In the genomic region with DNA sequence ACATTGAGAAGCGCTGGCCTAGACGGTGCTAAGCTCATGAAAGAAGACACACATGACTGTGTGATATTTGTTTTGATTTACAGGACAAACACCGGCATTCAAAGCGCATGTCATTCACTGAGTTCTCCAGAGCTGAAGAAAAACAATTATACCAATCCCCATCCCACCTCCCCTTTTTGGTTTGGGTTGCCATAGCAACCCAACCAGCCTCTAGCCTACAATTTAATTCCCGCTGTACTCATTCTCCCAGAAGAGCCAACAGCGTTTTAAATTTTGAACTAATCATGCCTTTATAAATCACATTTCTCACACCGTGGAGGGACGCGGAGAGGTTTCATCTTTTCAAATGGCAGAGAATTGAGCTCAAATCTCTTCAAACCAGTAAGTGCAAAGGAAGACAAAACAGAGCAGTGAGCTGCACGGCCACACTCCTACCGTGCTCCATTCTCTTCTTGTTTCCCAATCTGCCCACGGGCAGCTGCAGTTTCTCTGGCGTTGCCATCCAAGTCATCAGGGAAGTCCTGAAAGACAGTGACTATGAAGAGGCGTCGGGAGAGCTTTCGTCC, we compare ENCODE assay signal across 10 mouse cellular contexts. TPM values are rescaled to one million over a fixed set of nuclear protein-coding genes. Genes with fewer than 3 reads are reported as not detected.
DNase-seq lines count a peak whose midpoint lies in the region; ATAC-seq lines count a peak whose summit lies in the region.
"Had no signal": no experiment of that assay in that cellular context is flagged by ENCODE, and none has a peak within 500 bp of the region (broad histone marks: within the 10 kb centered on the region; RNA-seq: fewer than 3 reads in every experiment).

No protein-coding gene starts in this region.

- no peaks in the 10 kb centered on the region for H3K36me3 ChIP-seq in forebrain, embryonic 12.5 days (replicated peaks)
- H3K36me3 ChIP-seq in neural tube, embryonic 13.5 days, result no peaks in the 10 kb centered on the region
- no peaks in the 10 kb centered on the region for H3K36me3 ChIP-seq in kidney, embryonic 14.5 days (ENCODE audit: control insufficient read depth, insufficient read depth, low read length)
- H3K36me3 ChIP-seq: G1E had no signal

- peak overlapping the region; percentile 29 for H3K4me3 ChIP-seq in forebrain, embryonic 12.5 days (replicated peaks)
- H3K4me3 ChIP-seq in neural tube, embryonic 13.5 days, result peak overlapping the region; percentile 18
- H3K4me3 ChIP-seq in kidney, embryonic 14.5 days (ENCODE audit: low read length), result no peak overlapping the region

- peak overlapping the region; percentile 41; the same call in 1 of the 2 replicates for H3K9ac ChIP-seq in forebrain, embryonic 12.5 days
- peak overlapping the region; percentile 13 for H3K9ac ChIP-seq in neural tube, embryonic 13.5 days
- no peak overlapping the region for H3K9ac ChIP-seq in kidney, embryonic 14.5 days (ENCODE audit: low read depth, low read length)

- 8% methylated on average over 16 of the region's 16 CpGs for WGBS in forebrain, embryonic 12.5 days
- WGBS in neural tube, embryonic 13.5 days, result 22% methylated on average over 16 of the region's 16 CpGs
- WGBS in kidney, embryonic 14.5 days, result 76% methylated on average over 16 of the region's 16 CpGs

- no peaks in the 10 kb centered on the region for H3K27me3 ChIP-seq in forebrain, embryonic 12.5 days
- no peaks in the 10 kb centered on the region for H3K27me3 ChIP-seq in neural tube, embryonic 13.5 days
- no peaks in the 10 kb centered on the region for H3K27me3 ChIP-seq in kidney, embryonic 14.5 days (ENCODE audit: control insufficient read depth, insufficient read depth, low read length)

- DNase-seq in brain, embryonic 18.5 days (ENCODE audit: low read depth, low spot score), result peak; percentile 74
- peak; percentile 26 for DNase-seq in layer of hippocampus, adult 9-10 months (ENCODE audit: low spot score)
- DNase-seq in heart, postnatal 36 days, result no peak
- no peak for DNase-seq in cerebellum, adult 11 months
- DNase-seq: cerebellum, postnatal 25 days had no signal

- H3K27ac ChIP-seq in forebrain, embryonic 12.5 days, result peak overlapping the region; percentile 80
- H3K27ac ChIP-seq in neural tube, embryonic 13.5 days (replicated peaks), result peak overlapping the region; percentile 84
- H3K27ac ChIP-seq in kidney, embryonic 14.5 days (ENCODE audit: low read depth, low read length), result no peak overlapping the region

- H3K4me1 ChIP-seq in forebrain, embryonic 12.5 days, result peaks cover 19% of the 10 kb centered on the region
- H3K4me1 ChIP-seq in neural tube, embryonic 13.5 days (replicated peaks), result peaks cover 15% of the 10 kb centered on the region
- H3K4me1 ChIP-seq in kidney, embryonic 14.5 days (ENCODE audit: control insufficient read depth, insufficient read depth, low read length), result no peaks in the 10 kb centered on the region

- ATAC-seq in forebrain, embryonic 12.5 days (ENCODE audit: low FRiP score), result peak; percentile 86
- ATAC-seq in neural tube, embryonic 13.5 days (ENCODE audit: low read depth), result peak; percentile 77
- ATAC-seq in kidney, embryonic 14.5 days (ENCODE audit: low FRiP score, low TSS enrichment), result no peak
- ATAC-seq in CD4-positive, CD25-positive, alpha-beta regulatory T cell, adult 4 months, result no peak

- H3K9me3 ChIP-seq in forebrain, embryonic 12.5 days, result no peaks in the 10 kb centered on the region
- no peaks in the 10 kb centered on the region for H3K9me3 ChIP-seq in neural tube, embryonic 13.5 days
- H3K9me3 ChIP-seq in kidney, embryonic 14.5 days (ENCODE audit: control insufficient read depth, low read length), result no peaks in the 10 kb centered on the region
- H3K9me3 ChIP-seq: G1E had no signal

- intact Hi-C loops in heart, postnatal 36 days (cut with DNase I), result no loop called here

- peak overlapping the region; percentile 48 for H3K4me2 ChIP-seq in forebrain, embryonic 12.5 days
- peak overlapping the region; percentile 51 for H3K4me2 ChIP-seq in neural tube, embryonic 13.5 days
- no peak overlapping the region for H3K4me2 ChIP-seq in kidney, embryonic 14.5 days (replicated peaks; ENCODE audit: low read depth, low read length)

RNA-seq across cellular contexts. Expression of a gene that starts 6.5 kb away (rescaled TPM):
- polyA plus RNA-seq in forebrain, embryonic 12.5 days (2016; fragmentation: Nextera tagmentation; extraction: Ambion mirVana), result 6.1 and 6.2 TPM in 2 replicates
- polyA plus RNA-seq in neural tube, embryonic 13.5 days (2015; fragmentation: Nextera tagmentation; extraction: Ambion mirVana), result 1.6 and 1.8 TPM in 2 replicates
- polyA plus RNA-seq in kidney, embryonic 14.5 days (2014; fragmentation: Nextera tagmentation; extraction: Ambion mirVana), result 2.9 and 3.2 TPM in 2 replicates
- total RNA-seq in heart, postnatal 36 days (2021), result under 1 TPM; 0.16 to 0.17 TPM
- not detected for polyA plus RNA-seq in CD4-positive, CD25-positive, alpha-beta regulatory T cell, adult 4 months (2017; shearing (Covaris generic))

RNA-seq across cellular contexts. Expression of a gene that starts 18.8 kb away (rescaled TPM):
- polyA plus RNA-seq in forebrain, embryonic 12.5 days (2016; fragmentation: Nextera tagmentation; extraction: Ambion mirVana), result 22.4 and 23.4 TPM in 2 replicates
- polyA plus RNA-seq in neural tube, embryonic 13.5 days (2015; fragmentation: Nextera tagmentation; extraction: Ambion mirVana), result 15.6 and 18.0 TPM in 2 replicates
- polyA plus RNA-seq in kidney, embryonic 14.5 days (2014; fragmentation: Nextera tagmentation; extraction: Ambion mirVana), result 9.0 and 15.6 TPM in 2 replicates
- 10 to 100 TPM; 10.2 to 10.9 TPM for total RNA-seq in heart, postnatal 36 days (2021)
- polyA plus RNA-seq in CD4-positive, CD25-positive, alpha-beta regulatory T cell, adult 4 months (2017; shearing (Covaris generic)), result 1 to 10 TPM in 1 of 2 experiments, under 1 TPM in 1; 0.89 to 1.2 TPM

RNA-seq across cellular contexts. Expression of a gene that starts 35.9 kb away (rescaled TPM):
- 5.7 and 6.2 TPM in 2 replicates for polyA plus RNA-seq in forebrain, embryonic 12.5 days (2016; fragmentation: Nextera tagmentation; extraction: Ambion mirVana)
- polyA plus RNA-seq in neural tube, embryonic 13.5 days (2015; fragmentation: Nextera tagmentation; extraction: Ambion mirVana), result 4.3 and 4.6 TPM in 2 replicates
- 13.9 and 18.5 TPM in 2 replicates for polyA plus RNA-seq in kidney, embryonic 14.5 days (2014; fragmentation: Nextera tagmentation; extraction: Ambion mirVana)
- total RNA-seq in heart, postnatal 36 days (2021), result 10 to 100 TPM; 13.8 to 17.4 TPM
- 100 to 1,000 TPM; 149 to 199 TPM for polyA plus RNA-seq in CD4-positive, CD25-positive, alpha-beta regulatory T cell, adult 4 months (2017; shearing (Covaris generic))

RNA-seq across cellular contexts. Expression of a gene that starts 36.2 kb away (rescaled TPM):
- 55.9 and 56.7 TPM in 2 replicates for polyA plus RNA-seq in forebrain, embryonic 12.5 days (2016; fragmentation: Nextera tagmentation; extraction: Ambion mirVana)
- 45.1 and 47.8 TPM in 2 replicates for polyA plus RNA-seq in neural tube, embryonic 13.5 days (2015; fragmentation: Nextera tagmentation; extraction: Ambion mirVana)
- polyA plus RNA-seq in kidney, embryonic 14.5 days (2014; fragmentation: Nextera tagmentation; extraction: Ambion mirVana), result 47.1 and 64.8 TPM in 2 replicates
- total RNA-seq in heart, postnatal 36 days (2021), result 10 to 100 TPM; 20.7 to 22.0 TPM
- polyA plus RNA-seq in CD4-positive, CD25-positive, alpha-beta regulatory T cell, adult 4 months (2017; shearing (Covaris generic)), result 10 to 100 TPM; 25.3 to 27.1 TPM

RNA-seq across cellular contexts. Expression of a gene that starts 47.6 kb away (rescaled TPM):
- 8.5 and 11.1 TPM in 2 replicates for polyA plus RNA-seq in forebrain, embryonic 12.5 days (2016; fragmentation: Nextera tagmentation; extraction: Ambion mirVana)
- 11.5 and 14.1 TPM in 2 replicates for polyA plus RNA-seq in neural tube, embryonic 13.5 days (2015; fragmentation: Nextera tagmentation; extraction: Ambion mirVana)
- polyA plus RNA-seq in kidney, embryonic 14.5 days (2014; fragmentation: Nextera tagmentation; extraction: Ambion mirVana), result 12.1 and 12.3 TPM in 2 replicates
- total RNA-seq in heart, postnatal 36 days (2021), result 1 to 10 TPM; 7.9 to 8.0 TPM
- 1 to 10 TPM; 4.3 to 6.0 TPM for polyA plus RNA-seq in CD4-positive, CD25-positive, alpha-beta regulatory T cell, adult 4 months (2017; shearing (Covaris generic))

Comparison
In these comparisons a context has a peak if more than half of its experiments do, and no peak if none do; other contexts are left out.
1. DNase-seq: peak in brain, embryonic 18.5 days (single experiment) and layer of hippocampus, adult 9-10 months (single experiment); none in heart, postnatal 36 days (0 of 2) and cerebellum, adult 11 months (single experiment).
2. ATAC-seq: peak in forebrain, embryonic 12.5 days (single experiment) and neural tube, embryonic 13.5 days (single experiment); none in kidney, embryonic 14.5 days (single experiment) and CD4-positive, CD25-positive, alpha-beta regulatory T cell, adult 4 months (single experiment).